Mouse (Mus musculus) heart, embryonic 14.5 days (tissue): ENCODE data around the gene Sema3b. TPM values are rescaled to one million over a fixed set of nuclear protein-coding genes. Genes with fewer than 3 reads are reported as not detected.

Source experiments
- ATAC-seq: fragments of 200-750 bp; cut with Nextera tagmentation; 2 replicates; pipeline ENCODE4 v1.8.0; 2017; ENCODE audit warnings: low read depth, moderate TSS enrichment; ENCODE audit not compliant: insufficient number of reproducible peaks, insufficient read depth, low FRiP score
- H3K27ac ChIP-seq, 2 experiments: fragments of 200-500 bp in 1 of 2; fragments of 300-500 bp in 1 of 2; sonication (generic) in 1 of 2; replicated peaks in 1 of 2; 2 replicates each; pipeline ENCODE4 v1.5.1; 2012 to 2014; ENCODE audit warnings: low read depth in 2 of 2, low read length in 2 of 2, control low read depth in 1 of 2, mild to moderate bottlenecking in 1 of 2, mixed read lengths in 1 of 2; ENCODE audit not compliant: control insufficient read depth in 1 of 2, insufficient read depth in 1 of 2
- H3K27me3 ChIP-seq: fragments of 300-500 bp; sonication (generic); 2 replicates; pipeline ENCODE4 v1.6.1; 2014; ENCODE audit warnings: mild to moderate bottlenecking, low read length, control low read depth; ENCODE audit not compliant: control insufficient read depth, insufficient read depth
- H3K36me3 ChIP-seq: fragments of 300-500 bp; sonication (generic); 2 replicates; pipeline ENCODE4 v1.6.1; 2014; ENCODE audit warnings: mild to moderate bottlenecking, control low read depth, low read length, mixed read lengths; ENCODE audit not compliant: control insufficient read depth, insufficient read depth
- H3K4me1 ChIP-seq, 2 experiments: fragments of 200-500 bp in 1 of 2; fragments of 300-500 bp in 1 of 2; sonication (generic) in 1 of 2; 2 replicates each; pipeline ENCODE4 v1.6.1; 2012 to 2014; ENCODE audit warnings: low read length in 2 of 2, control low read depth in 1 of 2, mixed read lengths in 1 of 2; ENCODE audit not compliant: control insufficient read depth in 2 of 2, insufficient read depth in 2 of 2
- H3K4me2 ChIP-seq: fragments of 300-500 bp; sonication (generic); 2 replicates; pipeline ENCODE4 v1.6.1; 2014; ENCODE audit warnings: mild to moderate bottlenecking, low read length
- H3K4me3 ChIP-seq, 2 experiments: fragments of 200-500 bp in 1 of 2; fragments of 300-500 bp in 1 of 2; sonication (generic) in 1 of 2; 2 replicates each; pipeline ENCODE4 v1.5.1; 2012 to 2014; ENCODE audit warnings: low read length in 2 of 2, mild to moderate bottlenecking in 2 of 2, control low read depth in 1 of 2, low read depth in 1 of 2, moderate library complexity in 1 of 2; ENCODE audit not compliant: control insufficient read depth in 1 of 2, insufficient read depth in 1 of 2
- H3K9ac ChIP-seq: fragments of 300-500 bp; sonication (generic); 2 replicates; pipeline ENCODE4 v1.6.1; 2014; ENCODE audit warnings: mild to moderate bottlenecking, low read length
- H3K9me3 ChIP-seq: fragments of 300-500 bp; sonication (generic); 2 replicates; pipeline ENCODE4 v1.6.1; 2016; ENCODE audit warnings: low read length, control low read depth; ENCODE audit not compliant: control insufficient read depth
- WGBS: fragments of 180-500 bp; shearing (Covaris S2); extraction: QIAGEN DNeasy Blood & Tissue Kit; methylation state at CpG from one replicate; pipeline ENCODE4 v1.1.7; 2014; 5-methylcytosine and 5-hydroxymethylcytosine counted together
- polyA plus RNA-seq: library from polyadenylated mRNA; unstranded; fragments of >200 nt; fragmentation: Nextera tagmentation; extraction: Ambion mirVana; gene quantifications from 2 replicates; pipeline ENCODE4 v1.2.1, GENCODE M21; 2014

The Sema3b gene
- polyA plus RNA-seq, 1 experiment from 2014 or later, result 6.5 TPM

DNA sequence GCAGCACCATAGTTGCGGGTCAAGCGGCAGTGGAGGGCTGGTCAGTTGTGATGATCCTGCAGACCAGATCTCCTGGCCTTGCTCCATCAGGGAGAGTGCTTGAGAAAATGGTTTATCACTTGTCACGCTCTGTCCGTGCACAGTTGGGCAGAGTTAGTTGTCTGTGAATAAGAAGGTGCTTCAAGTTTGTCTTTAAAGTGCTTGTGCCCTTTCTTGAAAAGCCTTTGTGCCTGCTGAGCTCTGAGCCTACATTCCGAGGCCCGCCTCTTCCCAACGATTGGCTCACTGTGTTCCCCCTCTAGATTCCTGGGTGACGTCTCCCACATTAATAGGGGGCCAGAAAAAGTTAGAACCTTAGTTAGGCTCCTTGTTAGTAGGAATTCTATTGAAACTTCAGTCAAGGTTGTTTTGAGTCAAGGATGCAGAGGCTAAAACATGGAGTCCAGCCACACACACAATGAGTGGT is 57.1 kb downstream of the Sema3b start:
- WGBS, result 16% methylated on average over 8 of the region's 8 CpGs
- H3K36me3 ChIP-seq, result peaks cover 6% of the 10 kb centered on the region; the same call in 1 of the 2 replicates
- H3K4me2 ChIP-seq, result peak overlapping the region; percentile 88
- H3K9ac ChIP-seq, result peak overlapping the region; percentile 79
- H3K9me3 ChIP-seq, result no peaks in the 10 kb centered on the region
- peak overlapping the region; percentile 6 to 57; a peak in 2 of 4 replicates for H3K27ac ChIP-seq
- peak overlapping the region; percentile 46 to 50 for H3K4me3 ChIP-seq
- H3K4me1 ChIP-seq, result peaks cover 27 to 48% of the 10 kb centered on the region in 2 experiments
- ATAC-seq, result no peak
- peaks cover 12% of the 10 kb centered on the region for H3K27me3 ChIP-seq

- Histone ChIP-seq H3K4me3 (peak within 1 kb of the TSS; percentile 46 to 50), H3K4me2 (peak within 1 kb of the TSS; percentile 88), H3K36me3 (0 out of 2 replicates have a peak, but pooled peaks cover under 1% of the 10 kb centered on the region), H3K9ac (peak within 1 kb of the TSS; percentile 79), H3K4me1 (peaks cover 25 to 48% of the 10 kb centered on the region in 2 experiments), H3K9me3 (no peaks in the 10 kb centered on the region), H3K27me3 (peaks cover 12% of the 10 kb centered on the region), H3K27ac (peak within 1 kb of the TSS; percentile 9 to 57; a peak in 3 of 4 replicates)
- 1% methylated on average over 63 of the region's 63 CpGs for WGBS
- ATAC-seq, result peak; percentile 10; the same call in 1 of the 2 replicates
These were observed 57.7 kb downstream of the Sema3b start, which contains the start of gene Rassf1 for GRCm38 (mm10) chr9:107551117-107551889. TSS of gene Rassf1 (plus strand) at chr9:107551555.

DNA sequence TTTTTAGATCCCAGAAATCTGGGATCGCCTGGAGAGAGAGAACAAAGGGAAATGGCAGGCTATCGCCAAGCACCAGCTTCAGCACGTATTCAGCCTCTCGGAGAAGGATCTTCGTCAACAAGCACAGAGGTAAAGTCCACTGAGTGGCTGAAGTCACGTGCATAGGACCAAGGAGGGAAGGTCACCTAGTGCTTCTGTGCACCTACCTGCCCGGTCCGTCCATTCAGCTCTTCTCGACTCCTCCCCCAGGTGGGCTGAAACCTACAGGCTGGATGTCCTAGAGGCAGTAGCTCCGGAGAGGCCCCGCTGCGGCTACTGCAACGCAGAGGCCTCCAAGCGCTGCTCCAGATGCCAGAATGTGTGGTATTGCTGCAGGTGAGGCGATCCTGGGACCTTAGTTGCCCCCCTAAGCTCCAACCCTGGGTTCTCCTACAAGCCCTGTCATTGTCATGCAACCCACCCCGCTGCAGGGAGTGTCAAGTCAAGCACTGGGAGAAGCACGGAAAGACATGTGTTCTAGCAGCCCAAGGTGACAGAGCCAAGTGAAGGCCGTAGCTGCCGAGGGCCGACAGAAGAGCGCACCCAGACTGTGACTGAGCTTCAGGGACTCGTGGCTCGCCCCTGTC is 58.4 kb downstream of the Sema3b start:
- no peak for ATAC-seq
- no peaks in the 10 kb centered on the region for H3K9me3 ChIP-seq
- peak overlapping the region; percentile 88 for H3K4me2 ChIP-seq
- WGBS, result 43% methylated on average over 23 of the region's 23 CpGs
- peak overlapping the region; percentile 46 to 50; a peak in 3 of 4 replicates for H3K4me3 ChIP-seq
- H3K27me3 ChIP-seq, result peaks cover 12% of the 10 kb centered on the region
- peaks cover 24 to 41% of the 10 kb centered on the region in 2 experiments for H3K4me1 ChIP-seq
- 0 out of 4 replicates have a peak overlapping the region, but pooled peaks of 1 of the 2 experiments have one; percentile 9 for H3K27ac ChIP-seq
- H3K36me3 ChIP-seq, result peaks cover 1% of the 10 kb centered on the region; the same call in 1 of the 2 replicates
- peak overlapping the region; percentile 79 for H3K9ac ChIP-seq

DNA sequence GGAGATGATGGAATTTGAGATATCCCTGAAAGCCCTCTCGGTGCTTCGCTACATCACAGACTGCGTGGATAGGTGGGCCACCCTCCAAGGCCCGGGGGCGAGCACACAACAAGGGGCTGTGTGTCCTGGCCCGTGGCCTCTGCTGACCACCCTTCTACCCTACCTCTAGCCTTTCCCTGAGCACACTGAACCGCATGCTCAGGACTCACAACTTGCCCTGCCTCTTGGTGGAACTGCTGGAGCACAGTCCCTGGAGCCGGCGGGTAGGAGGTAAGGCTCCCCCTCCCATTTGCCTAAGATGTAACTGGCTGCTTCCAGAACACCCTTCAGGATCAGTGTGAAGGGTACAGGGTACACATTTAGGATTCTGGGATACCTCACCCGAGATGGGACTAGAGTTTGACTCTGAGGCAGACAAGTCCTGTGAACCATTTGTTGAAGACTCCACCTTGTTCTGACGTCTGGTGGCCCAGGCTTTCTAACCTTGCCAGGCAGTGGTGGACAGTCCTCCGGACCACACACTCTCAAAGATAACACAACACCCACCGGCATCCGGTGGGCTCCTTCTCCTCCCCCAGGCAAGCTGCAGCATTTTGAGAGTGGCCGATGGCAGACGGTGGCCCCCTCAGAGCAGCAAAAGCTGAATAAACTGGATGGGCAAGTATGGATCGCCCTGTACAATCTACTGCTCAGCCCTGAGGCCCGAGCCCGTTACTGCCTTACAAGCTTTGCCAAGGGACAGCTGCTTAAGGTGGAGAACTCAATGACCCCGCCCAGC is 59.5 kb downstream of the Sema3b start:
- H3K4me2 ChIP-seq, result no peak overlapping the region
- no peaks in the 10 kb centered on the region for H3K9me3 ChIP-seq
- H3K27ac ChIP-seq, result no peak overlapping the region
- 78% methylated on average over 20 of the region's 20 CpGs for WGBS
- no peak overlapping the region for H3K4me3 ChIP-seq
- no peak for ATAC-seq
- peaks cover 24 to 40% of the 10 kb centered on the region in 2 experiments for H3K4me1 ChIP-seq
- peaks cover 12% of the 10 kb centered on the region for H3K36me3 ChIP-seq
- H3K9ac ChIP-seq, result no peak overlapping the region
- peaks cover 12% of the 10 kb centered on the region for H3K27me3 ChIP-seq

DNA sequence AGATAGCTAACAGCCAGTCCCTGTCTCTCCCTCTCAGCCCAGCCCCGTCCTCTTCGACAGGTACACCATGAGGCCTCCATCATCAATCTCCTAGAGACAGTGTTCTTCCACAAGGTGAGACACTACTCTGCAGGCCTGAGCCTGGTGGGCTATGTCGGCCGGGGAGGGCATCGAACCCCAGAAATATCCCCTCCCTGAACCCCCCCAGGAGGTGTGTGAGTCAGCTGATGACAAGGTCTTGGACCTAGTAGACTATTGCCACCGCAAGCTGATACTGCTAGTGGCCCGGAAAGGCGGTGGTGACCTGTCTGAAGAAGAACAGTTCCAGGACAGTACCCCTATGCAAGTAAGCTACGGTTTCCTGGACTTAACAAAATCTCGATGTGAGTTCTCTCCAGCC is 60.2 kb downstream of the Sema3b start:
- Histone ChIP-seq H3K27ac (no peak overlapping the region), H3K27me3 (peaks cover 12% of the 10 kb centered on the region), H3K4me1 (peaks cover 24 to 39% of the 10 kb centered on the region in 2 experiments), H3K9me3 (no peaks in the 10 kb centered on the region), H3K4me2 (no peak overlapping the region), H3K4me3 (no peak overlapping the region), H3K9ac (no peak overlapping the region), H3K36me3 (peaks cover 19% of the 10 kb centered on the region)
- 83% methylated on average over 10 of the region's 10 CpGs for WGBS
- ATAC-seq, result no peak

DNA sequence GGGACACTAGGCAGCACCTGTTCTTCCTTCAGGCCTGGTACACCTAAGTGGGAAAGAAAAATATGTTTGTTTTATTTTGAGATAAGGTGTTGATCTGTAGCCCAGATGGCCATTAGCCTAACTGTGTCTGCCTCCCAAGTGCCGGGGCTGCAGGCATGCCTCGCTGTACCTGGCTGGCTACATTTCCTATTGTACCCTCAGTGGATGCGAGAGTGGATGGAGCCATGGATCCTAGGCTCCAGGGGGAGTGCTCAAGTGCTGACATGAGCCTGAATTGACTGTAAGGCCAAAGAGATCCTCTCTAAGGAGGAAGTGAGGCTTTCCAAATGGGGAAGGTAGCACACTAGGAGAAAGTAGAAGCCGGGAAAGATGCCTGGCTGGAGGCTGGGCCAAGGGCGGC is 61.1 kb downstream of the Sema3b start:
- H3K4me2 ChIP-seq, result no peak overlapping the region
- H3K4me3 ChIP-seq, result no peak overlapping the region
- no peak for ATAC-seq
- WGBS, result 71% methylated on average over 5 of the region's 5 CpGs
- H3K4me1 ChIP-seq, result peaks cover 17 to 38% of the 10 kb centered on the region in 2 experiments
- no peaks in the 10 kb centered on the region for H3K9me3 ChIP-seq
- 0 out of 2 replicates have a peak overlapping the region, but pooled peaks have one; percentile 3 for H3K9ac ChIP-seq
- H3K27ac ChIP-seq, result no peak overlapping the region
- peaks cover 12% of the 10 kb centered on the region for H3K27me3 ChIP-seq
- peaks cover 24% of the 10 kb centered on the region for H3K36me3 ChIP-seq
